8 mouse cellular contexts compared by ENCODE assay signal in the genomic region with DNA sequence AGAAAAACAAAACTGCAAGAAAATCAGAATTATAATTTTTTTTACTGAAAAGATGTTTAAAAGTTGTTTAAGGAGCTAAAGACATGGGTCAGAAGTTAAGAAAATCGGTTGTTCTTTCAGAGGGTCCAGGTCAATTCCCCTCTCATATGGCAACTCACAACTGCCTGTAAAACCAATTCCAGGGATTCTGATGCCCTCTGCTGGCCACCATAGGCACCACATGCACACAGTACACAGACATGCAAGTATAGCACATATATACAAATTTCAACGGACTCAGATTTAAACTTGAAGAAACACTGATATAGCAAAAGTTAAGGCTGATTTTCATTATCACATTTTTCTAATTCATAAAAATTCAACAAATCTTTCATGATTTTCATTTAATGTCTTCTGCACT. TPM values are rescaled to one million over a fixed set of nuclear protein-coding genes. Genes with fewer than 3 reads are reported as not detected.
DNase-seq lines count a peak whose midpoint lies in the region; ATAC-seq and TF ChIP-seq lines count a peak whose summit lies in the region.

No protein-coding gene starts in this region.

- peak; percentile 40 for TF ChIP-seq CTCF in heart, postnatal 0 days (IDR thresholded peaks at IDR 0.05; ENCODE audit: low read depth)
- peak; percentile 28 for TF ChIP-seq CTCF in ES-Bruce4 (IDR thresholded peaks at IDR 0.05; ENCODE audit: low read depth, low read length)

- no peak overlapping the region for H3K9ac ChIP-seq in heart, postnatal 0 days (replicated peaks; ENCODE audit: low read depth, low read length)
- no peak overlapping the region for H3K9ac ChIP-seq in ES-Bruce4 (ENCODE audit: low read depth, poor library complexity, severe bottlenecking)
- no peak overlapping the region for H3K9ac ChIP-seq in midbrain, embryonic 15.5 days

- no peaks in the 10 kb centered on the region for H3K9me3 ChIP-seq in heart, postnatal 0 days (replicated peaks; ENCODE audit: control insufficient read depth, low read length)
- H3K9me3 ChIP-seq in heart, embryonic 10.5 days: no peaks in the 10 kb centered on the region
- H3K9me3 ChIP-seq in ES-Bruce4 (replicated peaks; ENCODE audit: control insufficient read depth, insufficient read depth, low read length, poor library complexity, severe bottlenecking): peaks cover 3% of the 10 kb centered on the region
- H3K9me3 ChIP-seq in midbrain, embryonic 15.5 days: no peaks in the 10 kb centered on the region

- no peaks in the 10 kb centered on the region for H3K27me3 ChIP-seq in heart, postnatal 0 days (ENCODE audit: control insufficient read depth, insufficient read depth, low read length)
- no peaks in the 10 kb centered on the region for H3K27me3 ChIP-seq in heart, embryonic 10.5 days (ENCODE audit: insufficient read depth, poor library complexity, severe bottlenecking)
- H3K27me3 ChIP-seq in ES-Bruce4 (ENCODE audit: control insufficient read depth, insufficient read depth, low read length, poor library complexity, severe bottlenecking): no peaks in the 10 kb centered on the region
- H3K27me3 ChIP-seq in midbrain, embryonic 15.5 days (replicated peaks): no peaks in the 10 kb centered on the region

- no peak for ATAC-seq in heart, postnatal 0 days (ENCODE audit: insufficient read depth, low read depth)
- no peak for ATAC-seq in midbrain, embryonic 15.5 days (replicated peaks)

- H3K4me1 ChIP-seq in heart, postnatal 0 days (ENCODE audit: control insufficient read depth, insufficient read depth): no peaks in the 10 kb centered on the region
- H3K4me1 ChIP-seq in heart, embryonic 10.5 days: no peaks in the 10 kb centered on the region
- H3K4me1 ChIP-seq in ES-Bruce4 (ENCODE audit: control insufficient read depth, insufficient read depth, low read length): no peaks in the 10 kb centered on the region
- H3K4me1 ChIP-seq in midbrain, embryonic 15.5 days: no peaks in the 10 kb centered on the region

- H3K4me2 ChIP-seq in heart, postnatal 0 days (ENCODE audit: low read depth, low read length): no peak overlapping the region
- H3K4me2 ChIP-seq in midbrain, embryonic 15.5 days: no peak overlapping the region

- no peak overlapping the region for H3K4me3 ChIP-seq in heart, postnatal 0 days (ENCODE audit: low read depth, low read length)
- no peak overlapping the region for H3K4me3 ChIP-seq in heart, embryonic 10.5 days
- no peak overlapping the region for H3K4me3 ChIP-seq in ES-Bruce4 (ENCODE audit: low read depth, low read length)
- no peak overlapping the region for H3K4me3 ChIP-seq in midbrain, embryonic 15.5 days

- WGBS in heart, postnatal 0 days: 82% methylated on average over 2 of the region's 2 CpGs
- 83% methylated on average over 2 of the region's 2 CpGs for WGBS in heart, embryonic 10.5 days
- WGBS in midbrain, embryonic 15.5 days: 90% methylated on average over 2 of the region's 2 CpGs

- no peak for TF ChIP-seq EP300 in heart, postnatal 0 days (IDR thresholded peaks at IDR 0.05; ENCODE audit: low read depth)
- TF ChIP-seq EP300 in ES-Bruce4 (IDR thresholded peaks at IDR 0.05; ENCODE audit: insufficient read depth, low read depth, low read length): no peak

- no peaks in the 10 kb centered on the region for H3K36me3 ChIP-seq in heart, postnatal 0 days (replicated peaks; ENCODE audit: control insufficient read depth, insufficient read depth, low read length)
- no peaks in the 10 kb centered on the region for H3K36me3 ChIP-seq in heart, embryonic 10.5 days
- H3K36me3 ChIP-seq in ES-Bruce4 (ENCODE audit: control insufficient read depth, insufficient read depth, low read length, poor library complexity, severe bottlenecking): no peaks in the 10 kb centered on the region
- no peaks in the 10 kb centered on the region for H3K36me3 ChIP-seq in midbrain, embryonic 15.5 days (replicated peaks)

- no peak for TF ChIP-seq POLR2A in ES-Bruce4 (IDR thresholded peaks at IDR 0.05; ENCODE audit: insufficient read depth, low read length)

- no peak for DNase-seq in heart, postnatal 0 days (ENCODE audit: low spot score)
- DNase-seq in heart, embryonic 10.5 days (ENCODE audit: low spot score): no peak
- peak; percentile 55 for DNase-seq in 3T3-L1 (ENCODE audit: low read depth, low spot score)
- DNase-seq in kidney, postnatal 14 days: peak; percentile 47
- peak; percentile 44 to 67 for DNase-seq in spleen, postnatal 4 days (ENCODE audit: low spot score in 2 of 2)
- DNase-seq in neural tube, embryonic 10.5 days (ENCODE audit: extremely low spot score, low spot score): no peak

- no peak overlapping the region for H3K27ac ChIP-seq in heart, postnatal 0 days (ENCODE audit: low read depth)
- no peak overlapping the region for H3K27ac ChIP-seq in heart, embryonic 10.5 days
- H3K27ac ChIP-seq in ES-Bruce4 (ENCODE audit: insufficient read depth, low read length): no peak overlapping the region
- no peak overlapping the region for H3K27ac ChIP-seq in midbrain, embryonic 15.5 days

RNA-seq across cellular contexts. Expression of gene Fam126b, which starts 6.9 kb away (rescaled TPM):
- total RNA-seq in heart, postnatal 0 days (2014; rRNA removed; ENCODE audit: low replicate concordance): 5.1 and 5.7 TPM in 2 replicates
- 3.0 and 3.1 TPM in 2 replicates for polyA plus RNA-seq in heart, postnatal 0 days (2015; fragmentation: Nextera tagmentation; extraction: Ambion mirVana)
- polyA plus RNA-seq in heart, embryonic 10.5 days (2016; fragmentation: Nextera tagmentation; extraction: Ambion mirVana): 4.3 and 6.4 TPM in 2 replicates
- polyA plus RNA-seq in ES-Bruce4 (2011; ENCODE audit: insufficient read depth, insufficient read length, low read depth, missing spikeins): 12.4 and 16.6 TPM in 2 replicates
- polyA plus RNA-seq in midbrain, embryonic 15.5 days (2015; fragmentation: Nextera tagmentation; extraction: Ambion mirVana): 13.7 and 15.6 TPM in 2 replicates

RNA-seq across cellular contexts. Expression of gene Ndufb3, which starts 7.0 kb away (rescaled TPM):
- total RNA-seq in heart, postnatal 0 days (2014; rRNA removed; ENCODE audit: low replicate concordance): 78.1 and 132 TPM in 2 replicates
- 432 and 454 TPM in 2 replicates for polyA plus RNA-seq in heart, postnatal 0 days (2015; fragmentation: Nextera tagmentation; extraction: Ambion mirVana)
- polyA plus RNA-seq in heart, embryonic 10.5 days (2016; fragmentation: Nextera tagmentation; extraction: Ambion mirVana): 172 and 198 TPM in 2 replicates
- 87.0 and 97.9 TPM in 2 replicates for polyA plus RNA-seq in ES-Bruce4 (2011; ENCODE audit: insufficient read depth, insufficient read length, low read depth, missing spikeins)
- 147 and 170 TPM in 2 replicates for polyA plus RNA-seq in midbrain, embryonic 15.5 days (2015; fragmentation: Nextera tagmentation; extraction: Ambion mirVana)

Comparison
In these comparisons a context has a peak if more than half of its experiments do, and no peak if none do; other contexts are left out.
1. DNase-seq: peak in 3T3-L1 (single experiment), kidney, postnatal 14 days (single experiment) and spleen, postnatal 4 days (2 of 2); none in heart, postnatal 0 days (single experiment), heart, embryonic 10.5 days (single experiment) and neural tube, embryonic 10.5 days (single experiment).